Mouse (Mus musculus): ENCODE results near the gene Mlh3.

DNA sequence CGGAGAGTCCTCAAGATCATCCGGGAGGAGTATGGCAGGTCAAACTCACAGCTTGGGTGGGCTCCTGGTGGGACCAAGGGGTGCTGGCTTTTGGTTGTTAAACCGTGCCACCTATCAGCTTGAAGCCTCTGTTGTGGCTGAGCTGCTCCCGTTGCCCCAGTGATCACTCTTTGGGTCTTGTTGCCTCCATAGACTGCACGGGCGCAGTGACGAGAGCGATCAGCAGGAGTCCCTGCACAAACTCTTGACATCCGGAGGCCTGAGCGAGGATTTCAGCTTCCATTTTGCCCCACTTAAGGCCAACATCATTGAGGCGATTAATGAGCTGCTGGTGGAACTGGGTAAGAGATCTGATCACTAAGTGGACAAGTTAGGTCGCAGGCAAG lies 50.5 kb downstream of the Mlh3 start:
- TF ChIP-seq CTCF (IDR thresholded peaks at IDR 0.05; ENCODE audit: insufficient read depth, low read depth, low read length) (no peak), POLR2A (IDR thresholded peaks at IDR 0.05; ENCODE audit: insufficient read depth, low read depth, low read length) (no peak)

All from olfactory bulb, adult 2 months (tissue).